Mouse (Mus musculus) T-cell, adult 66 days (primary cell): ENCODE measurements around the gene Inhbe. TPM values are rescaled to one million over a fixed set of nuclear protein-coding genes. Genes with fewer than 3 reads are reported as not detected.

Experiments
- total RNA-seq, 2 experiments: library from RNA; stranded (reverse); gene quantifications; 3 replicates in 1 of 2; 4 replicates in 1 of 2; pipeline ENCODE4 v1.2.4; 2023

The Inhbe gene
- not detected for total RNA-seq

DNA sequence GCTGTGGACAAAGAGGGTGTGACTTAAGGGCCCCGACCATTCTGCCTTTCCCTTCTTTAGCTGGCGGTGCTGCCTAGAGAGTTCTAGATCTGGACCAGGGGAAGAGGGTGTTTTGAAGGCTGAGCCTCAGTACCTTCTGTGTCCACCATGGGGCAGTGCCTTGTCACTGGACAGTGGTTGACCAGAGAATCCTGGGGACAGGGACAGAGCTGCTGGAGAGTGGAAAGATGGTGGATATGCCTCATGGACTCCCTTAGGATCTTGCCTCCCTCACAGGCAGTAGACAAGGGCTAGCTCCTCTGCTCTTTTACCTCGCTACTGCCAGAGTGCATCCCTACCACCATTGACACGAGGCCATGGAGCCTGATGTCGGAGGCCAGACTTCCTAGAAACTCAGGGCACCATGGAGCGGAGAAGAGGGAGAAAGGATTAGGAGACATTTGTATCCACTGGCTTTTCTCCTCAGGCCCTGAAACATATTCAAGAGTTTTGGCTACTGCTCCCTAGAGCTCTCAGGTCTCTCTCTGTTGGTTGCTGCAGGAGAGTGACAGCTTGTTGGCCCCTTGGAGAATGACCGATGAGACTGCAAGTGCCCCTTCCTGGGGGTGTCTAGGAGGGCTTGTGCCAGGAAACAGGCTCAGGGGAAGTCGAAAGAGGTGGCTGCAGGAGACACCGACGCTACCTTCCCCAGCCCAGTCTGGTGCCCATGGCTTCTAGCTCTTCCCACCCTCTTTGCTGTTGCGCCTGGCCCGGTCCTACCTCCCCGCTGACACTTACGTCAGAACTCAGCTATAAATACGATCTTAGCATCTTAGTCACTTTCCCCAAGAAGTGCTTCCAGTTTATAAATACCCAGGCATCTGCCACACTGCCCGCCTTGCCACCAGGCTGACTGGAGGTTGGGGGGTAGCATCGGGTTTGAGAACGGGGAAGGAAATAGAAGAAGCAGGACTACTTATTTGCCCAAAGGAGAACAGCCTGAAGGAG is at the start of gene Inhbe:
Gene Inhbe, minus strand, starts transcription at position 503 of the 987 bp plus-strand sequence.

GRCm38 (mm10) chr10:127380251-127380691 is 26.1 kb upstream of the Inhbe start, which contains the start of gene R3hdm2:
Gene R3hdm2, plus strand, starts transcription at chr10:127380327.

GRCm38 (mm10) chr10:127369834-127370820 is 15.9 kb upstream of the Inhbe start, which contains the start of gene Inhbc:
Gene Inhbc, minus strand, starts transcription at chr10:127370431.

DNA sequence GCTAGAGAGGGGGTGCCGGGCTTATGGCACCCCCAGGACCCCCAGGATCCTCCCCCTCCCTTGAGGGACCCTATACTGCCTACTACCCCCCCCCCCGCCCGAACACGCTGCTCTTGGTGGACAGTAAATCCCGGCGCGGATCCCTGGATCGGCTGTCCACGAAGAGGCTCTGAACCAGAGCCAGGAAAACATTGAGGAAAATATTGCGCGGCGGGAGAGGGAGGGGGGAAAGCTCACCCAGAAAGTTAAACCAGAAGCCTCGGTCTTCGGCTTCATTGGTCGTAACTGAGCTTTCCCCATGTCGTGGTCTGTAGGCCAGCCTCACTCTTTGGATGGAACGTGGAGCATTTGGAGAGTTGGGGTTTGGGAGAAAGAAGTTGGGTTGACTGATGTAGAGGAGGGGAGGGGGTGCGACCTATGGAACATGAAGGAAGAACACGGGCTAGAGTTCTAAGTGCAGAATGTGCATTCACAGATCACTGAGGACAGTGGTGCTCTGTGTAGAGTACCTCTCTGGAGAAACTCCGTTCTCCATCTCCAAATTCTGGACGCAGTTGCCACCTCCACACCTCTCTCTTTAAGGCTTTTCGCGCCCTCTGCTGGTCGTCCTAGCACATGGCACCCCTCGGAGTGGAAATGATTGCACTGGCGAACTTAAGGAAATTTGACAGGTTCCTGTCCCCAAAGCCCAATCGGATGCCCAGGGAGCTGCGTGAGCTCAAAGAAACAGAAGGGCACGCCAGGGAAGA is 12.1 kb downstream of the Inhbe start, which contains the start of gene Gli1:
Gene Gli1, minus strand, starts transcription at position 84 of the 749 bp plus-strand sequence.

DNA sequence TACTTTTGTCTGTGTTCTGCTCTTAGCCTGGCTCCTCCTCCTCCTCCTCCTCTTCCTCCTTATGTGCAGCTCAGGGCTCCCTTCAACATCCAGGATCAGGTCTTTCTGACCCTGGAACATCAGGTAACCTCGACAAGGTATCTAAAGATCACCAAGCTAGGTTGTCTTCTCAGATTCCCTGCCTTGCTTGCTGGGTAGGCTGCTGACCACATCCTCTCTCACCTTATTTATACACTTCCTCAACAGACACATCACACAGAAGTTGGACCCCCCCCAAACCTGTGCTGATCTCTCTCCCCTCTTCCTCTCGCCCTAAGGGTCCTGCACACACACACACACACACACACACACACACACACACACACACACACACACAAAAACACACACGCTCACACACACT is 32.6 kb downstream of the Inhbe start, which contains the start of gene Arhgap9:
Gene Arhgap9, plus strand, starts transcription at position 344 of the 400 bp plus-strand sequence.

GRCm38 (mm10) chr10:127311476-127312355 is 42.5 kb downstream of the Inhbe start, which contains the start of gene Mars:
Gene Mars, minus strand, starts transcription at chr10:127311786.

Other genes with a start within 250 kb of the Inhbe start
- gene Os9, start 233.3 kb downstream of the Inhbe start, total RNA-seq = 100 to 1,000 TPM in 1 of 2 experiments, 10 to 100 TPM in 1; 98.4 to 100 TPM
- gene B4galnt1, start 189.2 kb downstream of the Inhbe start, total RNA-seq = 100 to 1,000 TPM; 696 to 735 TPM
- under 1 TPM in 1 of 2 experiments, not detected in 1; 0.29 TPM for gene Slc26a10, start 173.8 kb downstream of the Inhbe start, total RNA-seq
- 1 to 10 TPM in 1 of 2 experiments, not detected in 1; 1.5 TPM for gene Arhgef25, start 164.3 kb downstream of the Inhbe start, total RNA-seq
- 10 to 100 TPM; 53.6 to 73.9 TPM for gene Dtx3, start 158.7 kb downstream of the Inhbe start, total RNA-seq
- gene Pip4k2c, start 142.8 kb downstream of the Inhbe start, total RNA-seq = 10 to 100 TPM; 44.9 to 47.9 TPM
- gene Kif5a, start 91.1 kb downstream of the Inhbe start, total RNA-seq = under 1 TPM; 0.44 to 0.56 TPM
- gene Dctn2, start 88.0 kb downstream of the Inhbe start, total RNA-seq = 10 to 100 TPM; 98.0 to 98.9 TPM
- gene Mbd6, start 65.4 kb downstream of the Inhbe start, total RNA-seq = 100 to 1,000 TPM; 110 to 113 TPM
- gene Mars, start 42.6 kb downstream of the Inhbe start, total RNA-seq = 10 to 100 TPM; 51.4 to 67.0 TPM
- 100 to 1,000 TPM; 317 to 326 TPM for gene Arhgap9, start 32.4 kb downstream of the Inhbe start, total RNA-seq
- gene Gli1, start 12.4 kb downstream of the Inhbe start, total RNA-seq = not detected
- not detected for gene Inhbc, start 16.0 kb upstream of the Inhbe start, total RNA-seq
- 10 to 100 TPM; 71.0 to 89.8 TPM for gene R3hdm2, start 25.9 kb upstream of the Inhbe start, total RNA-seq
- gene Stac3, start 147.3 kb upstream of the Inhbe start, total RNA-seq = 10 to 100 TPM in 1 of 2 experiments, 1 to 10 TPM in 1; 8.7 to 12.0 TPM
- not detected for gene Ndufa4l2, start 160.6 kb upstream of the Inhbe start, total RNA-seq
- gene Shmt2, start 168.0 kb upstream of the Inhbe start, total RNA-seq = 10 to 100 TPM; 95.6 to 98.7 TPM
- not detected for gene Nxph4, start 180.1 kb upstream of the Inhbe start, total RNA-seq